Mouse (Mus musculus) effector memory CD4-positive, alpha-beta T cell, adult 5 months (primary cell): ENCODE measurements around the gene Tas2r130. TPM values are rescaled to one million over a fixed set of nuclear protein-coding genes. Genes with fewer than 3 reads are reported as not detected.

Source experiments
- polyA plus RNA-seq: library from polyadenylated mRNA; unstranded; fragments of 100-300 nt; shearing (Covaris generic); gene quantifications from one replicate; pipeline ENCODE4 v1.2.1, GENCODE M21; 2017

Tas2r130 gene
- polyA plus RNA-seq: 0.35 TPM

DNA sequence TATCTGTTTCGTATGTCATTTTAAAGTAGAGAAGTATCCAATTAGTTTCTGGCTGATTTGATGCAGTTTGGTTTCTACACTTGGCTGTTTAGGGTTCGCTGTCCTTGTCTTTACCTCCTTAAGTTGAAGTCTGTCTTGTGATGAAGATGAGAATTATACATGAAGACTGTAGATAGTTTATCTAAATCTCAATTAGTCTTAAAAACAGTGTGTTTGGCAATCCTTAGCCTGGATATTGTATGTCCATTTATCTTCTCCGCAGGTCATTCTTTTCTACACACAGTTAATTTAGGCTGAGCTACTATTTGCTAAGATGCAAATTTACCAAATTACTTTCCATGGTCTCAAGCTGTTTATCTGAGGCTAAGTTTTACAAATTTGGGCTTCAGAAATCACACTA is at the start of gene Tas2r130:
Gene Tas2r130 (minus strand): TSS at position 101 of the 400 bp plus-strand sequence.

DNA sequence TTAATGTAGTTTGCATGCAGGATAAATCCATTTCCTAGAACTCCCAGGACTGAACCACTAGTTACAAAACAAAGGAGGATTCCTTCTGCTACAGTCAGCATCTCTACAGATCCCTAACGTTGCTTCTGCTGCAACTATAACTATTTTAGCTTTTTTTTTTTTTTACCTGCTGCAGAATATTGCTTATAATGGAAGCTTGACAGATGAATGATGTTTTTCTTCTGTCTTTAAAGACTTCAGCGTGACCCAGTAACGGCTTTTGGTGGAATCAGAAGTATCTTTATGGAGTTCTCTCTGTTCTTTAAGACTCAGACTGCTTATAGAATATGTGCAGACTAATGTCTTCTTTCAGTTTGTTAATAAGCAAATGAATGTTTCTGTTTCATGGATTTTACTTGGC is 48.1 kb upstream of the Tas2r130 start, which contains the start of gene Tas2r106:
Gene Tas2r106 (minus strand): TSS at position 101 of the 400 bp plus-strand sequence.

DNA sequence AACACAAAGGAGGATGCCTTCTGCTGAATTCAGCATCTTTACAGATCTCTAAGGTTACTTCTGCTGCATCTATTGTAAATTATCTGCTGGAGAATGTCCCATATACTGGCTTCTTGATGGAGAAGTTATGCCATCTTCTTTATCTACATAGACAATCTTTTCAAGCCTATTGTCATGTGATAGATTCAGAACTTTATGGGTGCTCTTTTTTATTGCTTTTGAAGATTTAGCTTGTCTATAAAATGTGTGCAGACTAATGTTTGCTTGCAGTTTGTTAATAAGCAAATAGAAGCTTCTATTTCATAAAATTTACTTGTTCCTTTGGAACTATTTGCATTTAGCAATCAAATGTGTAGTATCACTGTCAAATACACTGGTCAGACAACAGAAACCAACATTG is 29.3 kb upstream of the Tas2r130 start, which contains the start of gene Tas2r107:
Gene Tas2r107 (minus strand): TSS at position 101 of the 400 bp plus-strand sequence.

Other genes with a start within 250 kb of the Tas2r130 start
- gene Ybx3, start 242.4 kb downstream of the Tas2r130 start, polyA plus RNA-seq: 122 TPM
- 1.3 TPM for gene 5430401F13Rik, start 144.5 kb downstream of the Tas2r130 start, polyA plus RNA-seq
- not detected for gene Gm6619, start 144.5 kb downstream of the Tas2r130 start, polyA plus RNA-seq
- gene Tas2r107, start 29.2 kb upstream of the Tas2r130 start, polyA plus RNA-seq: not detected
- gene Tas2r106, start 48.0 kb upstream of the Tas2r130 start, polyA plus RNA-seq: not detected
- not detected for gene Tas2r104, start 54.8 kb upstream of the Tas2r130 start, polyA plus RNA-seq
- gene Tas2r105, start 56.6 kb upstream of the Tas2r130 start, polyA plus RNA-seq: not detected
- not detected for gene Tas2r114, start 59.2 kb upstream of the Tas2r130 start, polyA plus RNA-seq